Mouse (Mus musculus) activated CD4-positive, CD25-positive, alpha-beta regulatory T cell, adult 4 months (primary cell): Measurements from ENCODE around the gene Glipr1l2. TPM values are rescaled to one million over a fixed set of nuclear protein-coding genes. Genes with fewer than 3 reads are reported as not detected.
"Not testable (repeated sequence)": the region's sequence is repeated elsewhere in the genome, so short reads cannot be mapped to it uniquely, and the experiment has no call there.

ENCODE experiments used
- ATAC-seq: one replicate; pipeline ENCODE4 v1.8.0; 2017
- polyA plus RNA-seq, 2 experiments: library from polyadenylated mRNA; unstranded; fragments of 100-300 nt; shearing (Covaris generic); gene quantifications; one replicate each; pipeline ENCODE4 v1.2.1; 2017

Glipr1l2 gene
- not detected for polyA plus RNA-seq

GRCm38 (mm10) chr10:112083157-112083556 lies at the start of gene Glipr1l2:
Gene Glipr1l2, plus strand, starts transcription at chr10:112083354.
- ATAC-seq, result no peak

- peak; percentile 61 for ATAC-seq
Measured at GRCm38 (mm10) chr10:112043523-112043922, 39.6 kb upstream of the Glipr1l2 start.

GRCm38 (mm10) chr10:112044283-112044682 lies 38.9 kb upstream of the Glipr1l2 start:
- ATAC-seq, result not testable (repeated sequence)

- no peak for ATAC-seq
Measured at GRCm38 (mm10) chr10:112051220-112051619, 31.9 kb upstream of the Glipr1l2 start.

GRCm38 (mm10) chr10:112051956-112052355 lies 31.2 kb upstream of the Glipr1l2 start:
- not testable (repeated sequence) for ATAC-seq

GRCm38 (mm10) chr10:112059702-112060582 lies 23.2 kb upstream of the Glipr1l2 start, which contains the start of gene Glipr1l1:
Gene Glipr1l1, plus strand, starts transcription at chr10:112060189.
- no peak for ATAC-seq

- not testable (repeated sequence) for ATAC-seq
Measured at GRCm38 (mm10) chr10:112060583-112060934, 22.6 kb upstream of the Glipr1l2 start.

- no peak for ATAC-seq
Measured at GRCm38 (mm10) chr10:112080044-112080443, 3.1 kb upstream of the Glipr1l2 start.

GRCm38 (mm10) chr10:112105785-112106184 lies 22.6 kb downstream of the Glipr1l2 start:
- ATAC-seq, result peak; percentile 59

GRCm38 (mm10) chr10:112110401-112110800 lies 27.2 kb downstream of the Glipr1l2 start:
- no peak for ATAC-seq

- ATAC-seq, result not testable (repeated sequence)
Measured at GRCm38 (mm10) chr10:112125090-112125489, 41.9 kb downstream of the Glipr1l2 start.

GRCm38 (mm10) chr10:112127682-112128230 lies 44.6 kb downstream of the Glipr1l2 start:
- ATAC-seq, result not testable (repeated sequence)

- ATAC-seq, result no peak
Measured at GRCm38 (mm10) chr10:112132194-112132593, 49.0 kb downstream of the Glipr1l2 start.

- ATAC-seq, result no peak
Measured at GRCm38 (mm10) chr10:112138050-112138870, 55.1 kb downstream of the Glipr1l2 start.

GRCm38 (mm10) chr10:112138871-112139430 lies 55.8 kb downstream of the Glipr1l2 start:
- no peak for ATAC-seq

GRCm38 (mm10) chr10:112139834-112140233 lies 56.7 kb downstream of the Glipr1l2 start:
- ATAC-seq, result no peak

Other genes starting within 250 kb of the Glipr1l2 start
- gene Krr1, start 110.7 kb upstream of the Glipr1l2 start, polyA plus RNA-seq, result 10 to 100 TPM; 41.2 to 41.9 TPM
- 100 to 1,000 TPM; 129 to 142 TPM for gene Glipr1, start 80.7 kb upstream of the Glipr1l2 start, polyA plus RNA-seq
- gene Glipr1l1, start 23.2 kb upstream of the Glipr1l2 start, polyA plus RNA-seq, result not detected
- gene Glipr1l3, start 77.0 kb downstream of the Glipr1l2 start, polyA plus RNA-seq, result not detected
- gene Caps2, start 80.3 kb downstream of the Glipr1l2 start, polyA plus RNA-seq, result not detected
- gene Kcnc2, start 187.8 kb downstream of the Glipr1l2 start, polyA plus RNA-seq, result not detected